ENCODE assay signal across 10 mouse cellular contexts in genomic region chr2:26496451-26496850, GRCm38 (mm10). TPM values are rescaled to one million over a fixed set of nuclear protein-coding genes. Genes with fewer than 3 reads are reported as not detected.
DNase-seq lines count a peak whose midpoint lies in the region; ATAC-seq and TF ChIP-seq lines count a peak whose summit lies in the region.
"Had no signal": no experiment of that assay in that cellular context is flagged by ENCODE, and none has a peak within 500 bp of the region (broad histone marks: within the 10 kb centered on the region; RNA-seq: fewer than 3 reads in every experiment).

No protein-coding gene starts in this region.

- no peak for ATAC-seq in forebrain, embryonic 15.5 days (replicated peaks)
- ATAC-seq in megakaryocyte progenitor cell, adult 5-6 weeks (replicated peaks; ENCODE audit: poor library complexity), result peak; percentile 38

- H3K9ac ChIP-seq in forebrain, embryonic 15.5 days (replicated peaks), result no peak overlapping the region

- no peaks in the 10 kb centered on the region for H3K36me3 ChIP-seq in forebrain, embryonic 15.5 days

- intact Hi-C loops in left cerebral cortex, adult 2 months (cut with DNase I), result no loop called here

- TF ChIP-seq CTCF in left cerebral cortex, adult 2 months (IDR thresholded peaks at IDR 0.05), result no peak

- no peak for DNase-seq in left cerebral cortex, adult 2 months (ENCODE audit: extremely low spot score in 1 of 2, low spot score in 2 of 2)
- no peak for DNase-seq in left cerebral cortex, adult 9 months (ENCODE audit: low spot score in 2 of 2)
- DNase-seq in T-cell, adult 2 months (ENCODE audit: low spot score), result peak; percentile 17
- no peak for DNase-seq in cerebellum, postnatal 36 days
- DNase-seq in layer of hippocampus, postnatal 25 days (ENCODE audit: extremely low spot score in 1 of 2, low spot score in 1 of 2), result no peak
- no peak for DNase-seq in testis, postnatal 10 days (ENCODE audit: low spot score)
- DNase-seq: cerebellum, adult 9-10 months; layer of hippocampus, postnatal 36 days had no signal

- 37% methylated on average over 3 of the region's 3 CpGs for WGBS in forebrain, embryonic 15.5 days

- peak overlapping the region; percentile 28; the same call in 1 of the 2 replicates for H3K27ac ChIP-seq in left cerebral cortex, adult 2 months
- H3K27ac ChIP-seq in forebrain, embryonic 15.5 days (replicated peaks), result peak overlapping the region; percentile 96

- H3K4me2 ChIP-seq in forebrain, embryonic 15.5 days (replicated peaks), result 0 out of 2 replicates have a peak overlapping the region, but pooled peaks have one; percentile 9

- H3K4me3 ChIP-seq in left cerebral cortex, adult 2 months, result no peak overlapping the region
- H3K4me3 ChIP-seq in forebrain, embryonic 15.5 days, result no peak overlapping the region

- H3K4me1 ChIP-seq in forebrain, embryonic 15.5 days, result peaks cover 96% of the 10 kb centered on the region

- no peaks in the 10 kb centered on the region for H3K9me3 ChIP-seq in forebrain, embryonic 15.5 days

- H3K27me3 ChIP-seq in forebrain, embryonic 15.5 days, result no peaks in the 10 kb centered on the region

RNA-seq across cellular contexts. Expression of gene Notch1, which starts 20.0 kb away (rescaled TPM):
- 10 to 100 TPM; 23.8 to 23.9 TPM for total RNA-seq in left cerebral cortex, adult 2 months (2021)
- 22.6 and 26.1 TPM in 2 replicates for polyA plus RNA-seq in forebrain, embryonic 15.5 days (2015; fragmentation: Nextera tagmentation; extraction: Ambion mirVana)
- total RNA-seq in megakaryocyte progenitor cell, adult 5-6 weeks (2015), result 15.5 and 19.0 TPM in 2 replicates
- total RNA-seq in megakaryocyte progenitor cell, adult 5-6 weeks (2017), result 8.8 and 9.3 TPM in 2 replicates
- total RNA-seq in layer of hippocampus, postnatal 25 days (2021), result 10 to 100 TPM; 31.4 to 38.0 TPM

RNA-seq across cellular contexts. Expression of gene Sec16a, which starts 51.4 kb away (rescaled TPM):
- total RNA-seq in left cerebral cortex, adult 2 months (2021), result 10 to 100 TPM; 50.6 to 50.9 TPM
- 18.3 and 19.8 TPM in 2 replicates for polyA plus RNA-seq in forebrain, embryonic 15.5 days (2015; fragmentation: Nextera tagmentation; extraction: Ambion mirVana)
- 33.9 and 48.3 TPM in 2 replicates for total RNA-seq in megakaryocyte progenitor cell, adult 5-6 weeks (2015)
- 23.9 and 29.7 TPM in 2 replicates for total RNA-seq in megakaryocyte progenitor cell, adult 5-6 weeks (2017)
- 10 to 100 TPM; 46.4 to 48.1 TPM for total RNA-seq in layer of hippocampus, postnatal 25 days (2021)
